Mouse (Mus musculus): ENCODE measurements at regions not wholly inside any gene's neighbourhood (a gene's known extent, or its start where the extent isn't known, plus 50 kb on each side); places are given as distances from the start of the nearest gene placed in this dataset.

DNA sequence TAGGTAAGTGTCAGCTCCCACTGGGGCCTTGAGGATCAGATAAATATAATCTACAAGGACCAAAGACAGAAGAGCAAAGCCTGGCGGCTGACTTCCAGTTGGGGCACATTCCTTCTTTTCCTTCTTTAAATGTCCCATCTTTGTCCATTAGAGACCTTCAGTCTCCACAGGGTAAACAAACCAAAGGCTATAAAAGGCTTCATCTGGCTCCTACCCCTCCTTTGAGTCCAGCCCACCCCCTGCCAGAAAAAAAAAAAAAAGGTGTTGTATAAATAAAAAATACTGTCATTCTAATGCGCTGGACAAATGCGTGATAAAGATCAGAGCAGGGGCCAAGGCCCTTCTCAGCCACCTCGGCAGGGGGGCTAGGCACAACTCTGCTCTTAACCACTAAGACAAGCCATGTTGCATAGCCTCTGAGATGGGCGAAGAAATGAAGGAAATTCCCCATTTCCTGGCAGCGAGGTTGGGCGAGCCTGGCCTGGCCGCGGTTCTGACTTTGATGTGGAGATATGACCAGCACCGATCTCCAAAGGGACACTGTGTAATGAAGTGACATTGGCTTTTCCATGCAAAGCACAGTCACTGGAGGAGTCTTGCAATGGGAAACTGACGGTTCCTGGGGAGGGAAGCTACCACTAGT, 492.0 kb downstream of the Med13l start:
- Histone ChIP-seq H3K36me3 (replicated peaks) (no peaks in the 10 kb centered on the region), H3K27ac (replicated peaks) (no peak overlapping the region), H3K9me3 (no peaks in the 10 kb centered on the region), H3K4me3 (no peak overlapping the region), H3K27me3 (replicated peaks; ENCODE audit: low read depth, poor library complexity, severe bottlenecking) (peaks cover 62% of the 10 kb centered on the region), H3K4me1 (peaks cover 35% of the 10 kb centered on the region)
- WGBS: 60% methylated on average over 11 of the region's 11 CpGs
- no peak for DNase-seq (ENCODE audit: low spot score)

DNA sequence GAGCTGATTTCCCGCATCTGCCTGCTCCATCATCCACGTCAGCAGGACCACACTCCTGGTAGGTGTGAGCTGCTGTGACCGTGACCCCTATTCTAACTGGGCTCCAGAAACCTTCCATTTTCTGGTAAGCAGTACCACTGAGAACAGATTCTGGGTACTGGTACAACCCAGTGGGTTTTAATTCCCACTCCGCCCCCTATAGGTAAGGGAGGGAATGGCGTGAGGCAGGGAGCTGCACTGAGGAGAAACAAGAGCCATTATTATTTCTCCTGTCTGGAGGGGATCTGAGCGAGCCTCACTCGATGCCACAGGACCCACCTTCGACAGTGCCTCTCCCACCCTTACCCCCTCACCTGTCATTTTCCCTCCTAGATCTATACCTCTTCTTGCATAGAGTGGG, 493.3 kb downstream of the Med13l start:
- Histone ChIP-seq H3K27ac (replicated peaks) (no peak overlapping the region), H3K27me3 (replicated peaks; ENCODE audit: low read depth, poor library complexity, severe bottlenecking) (peaks cover 65% of the 10 kb centered on the region), H3K9me3 (no peaks in the 10 kb centered on the region), H3K4me1 (peaks cover 45% of the 10 kb centered on the region), H3K36me3 (replicated peaks) (no peaks in the 10 kb centered on the region), H3K4me3 (no peak overlapping the region)
- DNase-seq (ENCODE audit: low spot score): no peak
- 88% methylated on average over 8 of the region's 8 CpGs for WGBS

DNA sequence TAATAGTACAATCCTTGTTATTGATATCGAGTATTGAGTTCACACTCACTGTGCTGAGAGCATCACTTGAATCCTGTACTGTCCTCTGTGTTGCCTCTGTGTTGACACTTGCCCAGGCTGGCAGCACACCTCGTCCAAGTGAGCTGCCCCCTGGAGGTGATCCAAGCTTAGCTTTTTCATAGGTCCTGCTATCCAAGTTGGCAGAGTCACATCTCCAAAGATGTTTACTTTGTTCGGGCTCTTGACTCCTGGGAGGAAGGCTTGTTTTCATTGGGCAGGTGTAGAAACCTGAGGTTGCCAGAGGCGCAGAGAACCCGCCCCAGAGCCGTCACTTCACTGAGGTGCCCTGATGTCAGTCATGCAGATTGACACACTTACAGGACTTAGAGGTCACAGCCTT, 493.9 kb downstream of the Med13l start:
- WGBS: 54% methylated on average over 6 of the region's 6 CpGs
- Histone ChIP-seq H3K27ac (replicated peaks) (no peak overlapping the region), H3K36me3 (replicated peaks) (no peaks in the 10 kb centered on the region), H3K9me3 (no peaks in the 10 kb centered on the region), H3K4me3 (no peak overlapping the region), H3K4me1 (peaks cover 50% of the 10 kb centered on the region), H3K27me3 (replicated peaks; ENCODE audit: low read depth, poor library complexity, severe bottlenecking) (peaks cover 65% of the 10 kb centered on the region)
- DNase-seq (ENCODE audit: low spot score): no peak

DNA sequence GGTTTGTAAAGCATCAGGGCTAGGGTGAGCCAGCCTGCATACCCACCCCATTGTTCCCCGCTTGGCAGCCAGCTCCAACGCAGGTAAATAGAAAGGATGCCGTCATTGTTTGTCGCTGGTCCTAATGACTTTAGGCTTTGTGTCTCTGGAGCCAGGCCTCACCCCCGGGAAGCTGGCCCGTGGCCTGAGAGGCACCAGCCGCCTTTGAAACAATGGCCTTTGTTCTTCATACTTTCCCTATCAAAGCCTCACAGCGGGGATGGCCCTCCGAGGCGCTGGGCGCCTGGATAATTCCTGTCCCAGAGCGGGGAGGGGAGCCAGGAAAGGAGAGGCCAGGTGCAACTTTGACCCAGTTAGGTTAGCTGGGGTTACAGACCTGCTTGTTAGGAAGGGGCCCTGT, 495.0 kb downstream of the Med13l start:
- Histone ChIP-seq H3K4me3 (0 out of 2 replicates have a peak overlapping the region, but pooled peaks have one; percentile 14), H3K27ac (replicated peaks) (no peak overlapping the region), H3K36me3 (replicated peaks) (no peaks in the 10 kb centered on the region), H3K27me3 (replicated peaks; ENCODE audit: low read depth, poor library complexity, severe bottlenecking) (peaks cover 74% of the 10 kb centered on the region), H3K9me3 (no peaks in the 10 kb centered on the region), H3K4me1 (peaks cover 61% of the 10 kb centered on the region)
- DNase-seq (ENCODE audit: low spot score): peak; percentile 45
- WGBS: 3% methylated on average over 12 of the region's 12 CpGs

- 77% methylated on average over 4 of the region's 4 CpGs for WGBS
These were observed 497.3 kb downstream of the Med13l start for GRCm38 (mm10) chr5:119057813-119058212.

GRCm38 (mm10) chr5:119058231-119058851, 497.9 kb downstream of the Med13l start:
- Histone ChIP-seq H3K27ac (replicated peaks) (peak overlapping the region; percentile 66; the same call in 1 of the 2 replicates), H3K4me1 (peaks cover 64% of the 10 kb centered on the region), H3K4me3 (no peak overlapping the region), H3K27me3 (replicated peaks; ENCODE audit: low read depth, poor library complexity, severe bottlenecking) (peaks cover 67% of the 10 kb centered on the region), H3K36me3 (replicated peaks) (no peaks in the 10 kb centered on the region), H3K9me3 (no peaks in the 10 kb centered on the region)
- DNase-seq (ENCODE audit: low spot score): no peak
- WGBS: 32% methylated on average over 10 of the region's 10 CpGs

More at GRCm38 (mm10) chr5:119057813-119058212, 497.3 kb downstream of the Med13l start:
- Histone ChIP-seq H3K36me3 (replicated peaks) (no peaks in the 10 kb centered on the region), H3K9me3 (no peaks in the 10 kb centered on the region), H3K27me3 (replicated peaks; ENCODE audit: low read depth, poor library complexity, severe bottlenecking) (peaks cover 72% of the 10 kb centered on the region), H3K4me3 (no peak overlapping the region), H3K27ac (replicated peaks) (0 out of 2 replicates have a peak overlapping the region, but pooled peaks have one; percentile 66), H3K4me1 (peaks cover 64% of the 10 kb centered on the region)
- DNase-seq (ENCODE audit: low spot score): no peak

GRCm38 (mm10) chr5:119059223-119059622, 498.7 kb downstream of the Med13l start:
- no peaks in the 10 kb centered on the region for H3K36me3 ChIP-seq (replicated peaks)
- no peaks in the 10 kb centered on the region for H3K9me3 ChIP-seq
- DNase-seq (ENCODE audit: low spot score): no peak
- H3K4me1 ChIP-seq: peaks cover 64% of the 10 kb centered on the region
- H3K27me3 ChIP-seq (replicated peaks; ENCODE audit: low read depth, poor library complexity, severe bottlenecking): peaks cover 59% of the 10 kb centered on the region
- H3K27ac ChIP-seq (replicated peaks): no peak overlapping the region
- no peak overlapping the region for H3K4me3 ChIP-seq
- WGBS: 77% methylated on average over 2 of the region's 2 CpGs

DNA sequence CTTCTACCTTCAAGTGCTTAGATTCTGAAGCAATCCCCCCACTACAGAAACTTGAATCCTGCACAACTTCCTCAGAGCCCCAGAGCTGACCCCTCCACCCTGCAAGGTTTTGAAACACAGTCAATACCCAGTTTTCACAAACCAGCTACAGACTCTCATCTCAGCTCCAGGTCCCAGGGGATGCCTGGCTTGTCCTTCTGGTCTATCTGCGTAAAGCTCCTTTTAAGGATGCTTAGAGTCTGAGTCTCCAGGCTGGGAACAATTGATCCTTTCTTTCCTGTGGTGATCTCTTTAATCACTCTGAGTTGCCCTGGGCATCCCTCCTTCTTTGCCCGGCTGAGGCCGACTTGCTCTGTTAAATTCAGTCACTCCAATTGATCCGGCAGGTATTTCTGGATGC, 500.4 kb downstream of the Med13l start:
- Histone ChIP-seq H3K27me3 (replicated peaks; ENCODE audit: low read depth, poor library complexity, severe bottlenecking) (peaks cover 42% of the 10 kb centered on the region), H3K4me1 (peaks cover 53% of the 10 kb centered on the region), H3K4me3 (no peak overlapping the region), H3K9me3 (no peaks in the 10 kb centered on the region), H3K36me3 (replicated peaks) (no peaks in the 10 kb centered on the region), H3K27ac (replicated peaks) (peak overlapping the region; percentile 26; the same call in 1 of the 2 replicates)
- peak; percentile 55 for DNase-seq (ENCODE audit: low spot score)
- 8% methylated on average over 4 of the region's 4 CpGs for WGBS

- H3K36me3 ChIP-seq (replicated peaks): no peaks in the 10 kb centered on the region
- DNase-seq (ENCODE audit: low spot score): no peak
- H3K27ac ChIP-seq (replicated peaks): no peak overlapping the region
- no peaks in the 10 kb centered on the region for H3K9me3 ChIP-seq
- WGBS: 89% methylated on average over 11 of the region's 11 CpGs
- peaks cover 26% of the 10 kb centered on the region for H3K27me3 ChIP-seq (replicated peaks; ENCODE audit: low read depth, poor library complexity, severe bottlenecking)
- no peak overlapping the region for H3K4me3 ChIP-seq
- H3K4me1 ChIP-seq: peaks cover 44% of the 10 kb centered on the region
These were observed 502.0 kb downstream of the Med13l start for GRCm38 (mm10) chr5:119062478-119062877.

DNA sequence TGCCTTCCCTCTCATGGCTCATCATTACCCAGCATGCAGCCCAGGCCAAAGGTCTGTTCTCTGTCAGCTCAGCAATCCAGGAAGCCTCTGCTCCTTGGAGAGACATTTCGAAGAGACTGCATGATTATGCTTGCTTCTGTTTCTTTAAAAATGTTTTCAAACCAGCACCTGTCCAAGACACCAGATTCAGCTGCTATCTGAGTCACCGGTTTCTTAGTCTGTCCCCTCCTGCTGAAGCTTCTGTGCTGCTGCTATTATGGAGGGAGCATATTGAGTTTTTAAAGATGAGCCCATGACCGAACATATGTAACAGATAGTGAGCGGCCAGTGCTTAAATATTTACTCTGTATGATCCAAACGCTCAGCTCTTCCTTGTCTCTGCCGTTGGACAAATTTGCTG, 506.2 kb downstream of the Med13l start:
- WGBS: 84% methylated on average over 6 of the region's 6 CpGs
- no peak for DNase-seq (ENCODE audit: low spot score)
- Histone ChIP-seq H3K9me3 (no peaks in the 10 kb centered on the region), H3K4me1 (peaks cover 6% of the 10 kb centered on the region; the same call in 1 of the 2 replicates), H3K36me3 (replicated peaks) (no peaks in the 10 kb centered on the region), H3K4me3 (no peak overlapping the region), H3K27ac (replicated peaks) (no peak overlapping the region), H3K27me3 (replicated peaks; ENCODE audit: low read depth, poor library complexity, severe bottlenecking) (peaks cover 27% of the 10 kb centered on the region)

DNA sequence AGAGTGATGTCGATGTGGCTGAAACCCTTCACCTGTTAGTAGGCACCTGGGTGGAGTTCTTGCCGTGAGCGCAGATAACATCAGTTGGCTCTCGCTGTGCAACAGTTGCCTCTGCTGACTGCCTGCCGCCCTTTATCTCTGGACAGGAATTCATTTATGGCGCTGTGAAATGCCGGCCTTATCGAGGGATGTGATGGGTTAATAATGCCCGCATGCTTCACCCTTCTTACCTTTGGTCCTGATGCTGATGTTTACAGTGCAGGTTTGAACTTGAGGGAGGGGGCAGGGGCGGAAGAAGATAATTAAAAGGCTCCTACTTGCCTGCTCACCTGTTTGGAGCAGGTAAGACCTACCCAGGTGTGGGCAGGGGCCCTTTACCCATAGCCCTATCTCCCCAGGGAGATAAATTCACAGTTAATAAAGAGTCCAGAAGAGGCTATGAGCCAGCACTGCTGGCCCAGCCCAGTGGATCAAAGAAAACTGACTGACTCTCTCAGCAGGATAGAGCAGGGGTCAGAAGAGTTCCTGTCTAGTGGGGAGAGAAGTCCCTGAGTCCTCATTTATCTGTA, 509.4 kb downstream of the Med13l start:
- Histone ChIP-seq H3K27me3 (replicated peaks; ENCODE audit: low read depth, poor library complexity, severe bottlenecking) (peaks cover 27% of the 10 kb centered on the region), H3K4me1 (peaks cover 4% of the 10 kb centered on the region; the same call in 1 of the 2 replicates), H3K36me3 (replicated peaks) (no peaks in the 10 kb centered on the region), H3K9me3 (no peaks in the 10 kb centered on the region), H3K27ac (replicated peaks) (no peak overlapping the region), H3K4me3 (no peak overlapping the region)
- DNase-seq (ENCODE audit: low spot score): no peak
- WGBS: 77% methylated on average over 10 of the region's 10 CpGs

GRCm38 (mm10) chr5:119072712-119073111, 512.2 kb downstream of the Med13l start:
- 96% methylated on average over 14 of the region's 14 CpGs for WGBS
- Histone ChIP-seq H3K4me1 (peaks cover 3% of the 10 kb centered on the region; the same call in 1 of the 2 replicates), H3K36me3 (replicated peaks) (no peaks in the 10 kb centered on the region), H3K27ac (replicated peaks) (no peak overlapping the region), H3K9me3 (no peaks in the 10 kb centered on the region), H3K4me3 (no peak overlapping the region), H3K27me3 (replicated peaks; ENCODE audit: low read depth, poor library complexity, severe bottlenecking) (peaks cover 27% of the 10 kb centered on the region)
- no peak for DNase-seq (ENCODE audit: low spot score)

- no peak overlapping the region for H3K27ac ChIP-seq (replicated peaks)
- peaks cover 42% of the 10 kb centered on the region for H3K27me3 ChIP-seq (replicated peaks; ENCODE audit: low read depth, poor library complexity, severe bottlenecking)
- no peaks in the 10 kb centered on the region for H3K9me3 ChIP-seq
- H3K4me1 ChIP-seq: peaks cover 8% of the 10 kb centered on the region
- H3K4me3 ChIP-seq: no peak overlapping the region
- WGBS: 89% methylated on average over 5 of the region's 5 CpGs
- no peaks in the 10 kb centered on the region for H3K36me3 ChIP-seq (replicated peaks)
- no peak for DNase-seq (ENCODE audit: low spot score)
These were observed 520.3 kb downstream of the Med13l start for GRCm38 (mm10) chr5:119080747-119081146.
